ENCODE assay signal across 8 mouse cellular contexts in the genomic region with DNA sequence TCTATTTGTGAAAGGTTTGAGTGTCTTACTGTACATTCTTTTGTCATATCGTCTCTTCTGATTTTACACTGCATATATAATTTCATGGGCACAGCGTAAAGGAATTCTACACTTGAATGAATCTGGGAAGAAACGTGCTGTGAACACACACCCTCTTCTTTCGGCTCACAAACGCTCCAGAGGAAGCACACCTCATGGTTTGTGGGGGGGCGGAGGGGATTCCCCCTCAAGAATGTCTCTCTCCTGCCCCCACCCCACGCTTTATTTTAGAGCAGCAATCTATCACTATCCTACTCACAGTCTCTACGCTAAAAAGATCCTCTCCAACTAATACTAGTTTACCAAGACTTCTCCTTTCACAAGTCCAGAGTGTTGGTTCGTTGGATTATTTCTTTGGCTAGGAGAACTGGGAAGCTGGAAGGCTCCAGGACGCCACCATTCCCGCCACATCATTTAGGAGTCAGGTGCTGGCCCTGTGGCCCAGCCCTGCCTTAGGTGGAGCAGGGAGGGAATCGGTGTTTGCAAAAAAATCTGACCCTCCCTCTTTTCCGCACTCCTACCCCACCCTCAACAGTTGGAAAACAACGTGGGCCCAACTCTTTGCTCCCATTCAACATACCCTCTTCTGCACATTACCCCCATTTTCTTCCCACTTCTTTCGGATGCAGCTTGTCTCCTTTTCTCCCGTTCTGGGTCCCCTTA. TPM values are rescaled to one million over a fixed set of nuclear protein-coding genes. Genes with fewer than 3 reads are reported as not detected.
DNase-seq lines count a peak whose midpoint lies in the region; ATAC-seq and TF ChIP-seq lines count a peak whose summit lies in the region.

No protein-coding gene starts in this region.

- peak; percentile 19 for DNase-seq in gastrocnemius, adult 2 months
- DNase-seq in gastrocnemius, adult 18-20 months (ENCODE audit: low spot score), result no peak
- DNase-seq in cerebellum, adult 2 months, result peak in 1 of 2 experiments; percentile 40
- DNase-seq in hindbrain, embryonic 11.5 days (ENCODE audit: low spot score), result peak; percentile 52
- peak; percentile 23 for DNase-seq in lung, postnatal 36 days
- no peak for DNase-seq in adipocyte (ENCODE audit: low spot score)

- no peaks in the 10 kb centered on the region for H3K27me3 ChIP-seq in C2C12 (ENCODE audit: control insufficient read depth, insufficient read depth, insufficient read length)
- no peaks in the 10 kb centered on the region for H3K27me3 ChIP-seq in cerebellum, adult 2 months (ENCODE audit: control insufficient read depth, insufficient read depth, low read length)
- no peaks in the 10 kb centered on the region for H3K27me3 ChIP-seq in hindbrain, embryonic 11.5 days (ENCODE audit: control insufficient read depth, insufficient read depth, low read length)
- H3K27me3 ChIP-seq in stomach, embryonic 16.5 days (ENCODE audit: control insufficient read depth, insufficient read depth, low read length), result no peaks in the 10 kb centered on the region

- H3K79me3 ChIP-seq in C2C12 (ENCODE audit: low read depth), result peaks cover 8% of the 10 kb centered on the region

- H3K36me3 ChIP-seq in C2C12 (ENCODE audit: control insufficient read depth, insufficient read depth), result no peaks in the 10 kb centered on the region
- no peaks in the 10 kb centered on the region for H3K36me3 ChIP-seq in hindbrain, embryonic 11.5 days (ENCODE audit: control insufficient read depth, insufficient read depth, low read length)
- H3K36me3 ChIP-seq in stomach, embryonic 16.5 days (ENCODE audit: control insufficient read depth, insufficient read depth, low read length), result no peaks in the 10 kb centered on the region

- H3K4me2 ChIP-seq in hindbrain, embryonic 11.5 days (replicated peaks; ENCODE audit: low read depth, low read length), result peak overlapping the region; percentile 74
- H3K4me2 ChIP-seq in stomach, embryonic 16.5 days (ENCODE audit: low read depth, low read length), result peak overlapping the region; percentile 90

- intact Hi-C loops in gastrocnemius, adult 2 months (cut with DNase I), result loop anchor here (5.0 kb wide), 1 partner anchor 63 kb away; no protein-coding TSS in a partner anchor

- 2% methylated on average over 16 of the region's 16 CpGs for WGBS in cerebellum, adult 2 months
- WGBS in hindbrain, embryonic 11.5 days, result 3% methylated on average over 16 of the region's 16 CpGs
- 3% methylated on average over 16 of the region's 16 CpGs for WGBS in stomach, embryonic 16.5 days

- H3K79me2 ChIP-seq in C2C12 (ENCODE audit: control insufficient read depth, insufficient read depth), result peaks cover 36% of the 10 kb centered on the region

- peak overlapping the region; percentile 86 for H3ac ChIP-seq in C2C12 (ENCODE audit: control insufficient read depth, insufficient read length, low read depth)

- peak overlapping the region; percentile 99 for H3K27ac ChIP-seq in gastrocnemius, adult 2 months
- H3K27ac ChIP-seq in cerebellum, adult 2 months (ENCODE audit: insufficient read depth, low read length), result peak overlapping the region; percentile 42; the same call in 1 of the 2 replicates
- peak overlapping the region; percentile 60; the same call in 1 of the 2 replicates for H3K27ac ChIP-seq in hindbrain, embryonic 11.5 days (ENCODE audit: low read depth, low read length)
- peak overlapping the region; percentile 95 for H3K27ac ChIP-seq in stomach, embryonic 16.5 days (ENCODE audit: low read length)

- H3K9ac ChIP-seq in hindbrain, embryonic 11.5 days (ENCODE audit: low read depth, low read length), result peak overlapping the region; percentile 88
- H3K9ac ChIP-seq in stomach, embryonic 16.5 days (ENCODE audit: low read length), result peak overlapping the region; percentile 96

- peak; percentile 71 for ATAC-seq in hindbrain, embryonic 11.5 days (ENCODE audit: low FRiP score)
- peak; percentile 67; the same call in 1 of the 2 replicates for ATAC-seq in stomach, embryonic 16.5 days (ENCODE audit: insufficient read depth, low FRiP score)

- TF ChIP-seq POLR2A in cerebellum, adult 2 months (IDR thresholded peaks at IDR 0.05; ENCODE audit: borderline replicate concordance, insufficient read depth, low read length), result no peak

- no peaks in the 10 kb centered on the region for H3K9me3 ChIP-seq in hindbrain, embryonic 11.5 days (ENCODE audit: control insufficient read depth, low read length)
- H3K9me3 ChIP-seq in stomach, embryonic 16.5 days (replicated peaks; ENCODE audit: control insufficient read depth, low read length), result no peaks in the 10 kb centered on the region

- TF ChIP-seq CTCF in gastrocnemius, adult 2 months (IDR thresholded peaks at IDR 0.05), result no peak
- TF ChIP-seq CTCF in C2C12 (IDR thresholded peaks at IDR 0.05; ENCODE audit: control insufficient read depth, insufficient read depth, insufficient read length), result no peak
- TF ChIP-seq CTCF in cerebellum, adult 2 months (IDR thresholded peaks at IDR 0.05; ENCODE audit: borderline replicate concordance, insufficient read depth, low read depth, low read length), result no peak

- H3K4me1 ChIP-seq in cerebellum, adult 2 months (ENCODE audit: control insufficient read depth, insufficient read depth, low read length), result no peaks in the 10 kb centered on the region
- no peaks in the 10 kb centered on the region for H3K4me1 ChIP-seq in hindbrain, embryonic 11.5 days (replicated peaks; ENCODE audit: control insufficient read depth, insufficient read depth, low read length)
- H3K4me1 ChIP-seq in stomach, embryonic 16.5 days (ENCODE audit: control insufficient read depth, insufficient read depth, low read length), result 0 out of 2 replicates have a peak, but pooled peaks cover 6% of the 10 kb centered on the region

- H3K4me3 ChIP-seq in gastrocnemius, adult 2 months, result peak overlapping the region; percentile 91
- H3K4me3 ChIP-seq in C2C12 (ENCODE audit: insufficient read depth, poor library complexity, severe bottlenecking), result peak overlapping the region; percentile 74
- H3K4me3 ChIP-seq in cerebellum, adult 2 months (replicated peaks; ENCODE audit: insufficient read depth, low read depth, low read length), result peak overlapping the region; percentile 94
- H3K4me3 ChIP-seq in hindbrain, embryonic 11.5 days (ENCODE audit: low read depth, low read length), result peak overlapping the region; percentile 92
- H3K4me3 ChIP-seq in stomach, embryonic 16.5 days (replicated peaks; ENCODE audit: low read length), result peak overlapping the region; percentile 84

TF ChIP-seq in C2C12, 6 proteins besides CTCF, POLR2A, EP300 and RAD21:
- TF ChIP-seq FOSL1 (IDR thresholded peaks at IDR 0.05; ENCODE audit: insufficient read depth, low read length, poor library complexity, severe bottlenecking), result no peak
- TF ChIP-seq MYOG (IDR thresholded peaks at IDR 0.05; ENCODE audit: control insufficient read depth, extremely low read depth, insufficient read length), result no peak
- TF ChIP-seq MAX (IDR thresholded peaks at IDR 0.05), result no peak
- no peak for TF ChIP-seq CEBPB (IDR thresholded peaks at IDR 0.05; ENCODE audit: low read depth)
- no peak for TF ChIP-seq MYOD1 (IDR thresholded peaks at IDR 0.05; ENCODE audit: control insufficient read depth, insufficient read length, low read depth)
- no peak for TF ChIP-seq USF1 (IDR thresholded peaks at IDR 0.05; ENCODE audit: low read depth)

RNA-seq across cellular contexts. Expression of a gene that starts 0.8 kb away (rescaled TPM):
- 1 to 10 TPM; 4.9 to 6.3 TPM for total RNA-seq in gastrocnemius, adult 2 months (2021)
- 1 to 10 TPM; 3.1 to 5.1 TPM for total RNA-seq in gastrocnemius, adult 18-20 months (2021)
- polyA plus RNA-seq in C2C12 (2012; fragmentation: generic; extraction: Trizol), result 3.3 TPM
- polyA plus RNA-seq in cerebellum, adult 2 months (2012; rRNA removed), result 60.6 and 63.1 TPM in 2 replicates
- polyA plus RNA-seq in hindbrain, embryonic 11.5 days (2014; fragmentation: Nextera tagmentation; extraction: Ambion mirVana), result 9.9 and 12.1 TPM in 2 replicates
- 6.4 and 7.4 TPM in 2 replicates for polyA plus RNA-seq in stomach, embryonic 16.5 days (2015; fragmentation: Nextera tagmentation; extraction: Ambion mirVana)

RNA-seq across cellular contexts. Expression of a gene that starts 16.3 kb away (rescaled TPM):
- total RNA-seq in gastrocnemius, adult 2 months (2021), result 1,000 to 10,000 TPM; 2,377 to 3,782 TPM
- 1,000 to 10,000 TPM; 2,763 to 3,247 TPM for total RNA-seq in gastrocnemius, adult 18-20 months (2021)
- 0.50 TPM for polyA plus RNA-seq in C2C12 (2012; fragmentation: generic; extraction: Trizol)
- not detected in 2 replicates for polyA plus RNA-seq in cerebellum, adult 2 months (2012; rRNA removed)
- 0.28 TPM in 1 of 2 replicates, not detected in the other for polyA plus RNA-seq in hindbrain, embryonic 11.5 days (2014; fragmentation: Nextera tagmentation; extraction: Ambion mirVana)
- 1.4 and 29.8 TPM in 2 replicates for polyA plus RNA-seq in stomach, embryonic 16.5 days (2015; fragmentation: Nextera tagmentation; extraction: Ambion mirVana)

RNA-seq across cellular contexts. Expression of a gene that starts 28.1 kb away (rescaled TPM):
- total RNA-seq in gastrocnemius, adult 2 months (2021), result 100 to 1,000 TPM; 142 to 187 TPM
- 100 to 1,000 TPM; 141 to 171 TPM for total RNA-seq in gastrocnemius, adult 18-20 months (2021)
- 42.3 TPM for polyA plus RNA-seq in C2C12 (2012; fragmentation: generic; extraction: Trizol)
- 0.08 and 0.13 TPM in 2 replicates for polyA plus RNA-seq in cerebellum, adult 2 months (2012; rRNA removed)
- polyA plus RNA-seq in hindbrain, embryonic 11.5 days (2014; fragmentation: Nextera tagmentation; extraction: Ambion mirVana), result 0.48 and 1.0 TPM in 2 replicates
- polyA plus RNA-seq in stomach, embryonic 16.5 days (2015; fragmentation: Nextera tagmentation; extraction: Ambion mirVana), result 0.36 and 5.1 TPM in 2 replicates

RNA-seq across cellular contexts. Expression of a gene that starts 34.0 kb away (rescaled TPM):
- total RNA-seq in gastrocnemius, adult 2 months (2021), result 10 to 100 TPM; 73.8 to 76.3 TPM
- 10 to 100 TPM; 65.7 to 75.8 TPM for total RNA-seq in gastrocnemius, adult 18-20 months (2021)
- polyA plus RNA-seq in C2C12 (2012; fragmentation: generic; extraction: Trizol), result 63.4 TPM
- polyA plus RNA-seq in cerebellum, adult 2 months (2012; rRNA removed), result 93.3 and 116 TPM in 2 replicates
- 76.6 and 79.0 TPM in 2 replicates for polyA plus RNA-seq in hindbrain, embryonic 11.5 days (2014; fragmentation: Nextera tagmentation; extraction: Ambion mirVana)
- 90.5 and 110 TPM in 2 replicates for polyA plus RNA-seq in stomach, embryonic 16.5 days (2015; fragmentation: Nextera tagmentation; extraction: Ambion mirVana)

RNA-seq across cellular contexts. Expression of a gene that starts 54.7 kb away (rescaled TPM):
- 1 to 10 TPM; 1.9 to 3.3 TPM for total RNA-seq in gastrocnemius, adult 2 months (2021)
- 1 to 10 TPM; 1.8 to 2.1 TPM for total RNA-seq in gastrocnemius, adult 18-20 months (2021)
- polyA plus RNA-seq in C2C12 (2012; fragmentation: generic; extraction: Trizol), result 6.3 TPM
- polyA plus RNA-seq in cerebellum, adult 2 months (2012; rRNA removed), result 15.9 and 17.1 TPM in 2 replicates
- 16.7 and 22.9 TPM in 2 replicates for polyA plus RNA-seq in hindbrain, embryonic 11.5 days (2014; fragmentation: Nextera tagmentation; extraction: Ambion mirVana)
- 18.3 and 19.3 TPM in 2 replicates for polyA plus RNA-seq in stomach, embryonic 16.5 days (2015; fragmentation: Nextera tagmentation; extraction: Ambion mirVana)

Comparison
In these comparisons a context has a peak if more than half of its experiments do, and no peak if none do; other contexts are left out.
1. DNase-seq: peak in gastrocnemius, adult 2 months (single experiment), hindbrain, embryonic 11.5 days (single experiment) and lung, postnatal 36 days (single experiment); none in gastrocnemius, adult 18-20 months (single experiment) and adipocyte (single experiment).
2. H3K27ac ChIP-seq: peak in every context shown above with its lines; median percentile 99 in gastrocnemius, adult 2 months; 95 in stomach, embryonic 16.5 days; 60 in hindbrain, embryonic 11.5 days; 42 in cerebellum, adult 2 months.
3. Peak in every context shown above with its lines, with median percentiles within 50 percentile points of each other: H3K4me3 ChIP-seq.